Mouse (Mus musculus) kidney, adult 9 months (tissue): Measurements from ENCODE around the gene Ift80.
"Not testable (repeated sequence)": the region's sequence is repeated elsewhere in the genome, so short reads cannot be mapped to it uniquely, and the experiment has no call there.

Experiments used
- DNase-seq: peaks from one replicate; pipeline ENCODE4 v3.0.0; 2022

Gene Ift80

DNA sequence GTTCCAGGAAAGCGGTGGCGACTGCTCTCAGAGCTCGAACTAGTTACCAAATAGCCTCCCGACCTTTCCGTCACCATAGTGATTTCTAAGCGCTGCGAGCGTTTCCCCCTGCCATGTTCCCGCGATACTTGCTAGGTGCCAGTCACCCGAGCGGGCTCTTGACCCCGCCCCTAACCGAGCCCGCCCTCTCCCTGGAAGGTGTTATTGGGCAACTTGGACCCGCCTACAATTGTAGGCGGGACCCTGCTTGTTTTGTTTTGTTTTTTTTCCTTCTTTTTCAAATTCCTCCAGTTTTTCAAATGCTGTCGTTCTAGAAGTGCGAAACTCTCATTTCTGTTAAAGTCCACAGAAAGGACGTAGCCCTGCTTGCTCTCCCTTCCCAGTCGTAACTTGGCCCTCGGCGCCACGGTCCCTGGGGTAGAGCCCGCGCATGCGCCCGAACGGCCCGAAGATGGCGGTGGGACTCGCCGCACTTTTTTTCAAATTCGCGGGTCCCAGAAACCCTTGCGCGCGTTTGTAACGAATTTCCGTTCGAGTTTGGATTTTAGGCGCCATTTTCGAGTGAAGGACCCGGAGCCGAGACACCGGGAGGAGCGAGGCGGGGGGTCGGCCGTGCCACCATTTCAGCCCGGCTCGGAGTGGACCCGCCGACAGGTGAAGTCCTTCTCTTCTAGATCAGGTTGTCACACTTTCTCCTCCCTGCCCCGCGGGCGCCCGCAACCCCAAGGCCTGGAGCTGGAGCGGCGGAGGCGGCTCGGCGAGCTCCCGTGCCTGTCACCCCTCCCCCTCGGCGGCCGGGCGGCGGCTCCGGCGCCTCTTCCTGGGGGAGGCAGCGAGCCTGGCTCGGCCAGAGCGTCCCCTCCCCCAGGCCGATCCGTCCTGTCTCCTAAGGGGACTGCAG lies at the start of gene Ift80, which contains the start of gene Smc4:
TSS of gene Ift80 (minus strand) at position 134 of the 901 bp plus-strand sequence.
TSS of gene Smc4 (plus strand) at position 302 of the 901 bp plus-strand sequence.
- DNase-seq: peak; percentile 97

DNA sequence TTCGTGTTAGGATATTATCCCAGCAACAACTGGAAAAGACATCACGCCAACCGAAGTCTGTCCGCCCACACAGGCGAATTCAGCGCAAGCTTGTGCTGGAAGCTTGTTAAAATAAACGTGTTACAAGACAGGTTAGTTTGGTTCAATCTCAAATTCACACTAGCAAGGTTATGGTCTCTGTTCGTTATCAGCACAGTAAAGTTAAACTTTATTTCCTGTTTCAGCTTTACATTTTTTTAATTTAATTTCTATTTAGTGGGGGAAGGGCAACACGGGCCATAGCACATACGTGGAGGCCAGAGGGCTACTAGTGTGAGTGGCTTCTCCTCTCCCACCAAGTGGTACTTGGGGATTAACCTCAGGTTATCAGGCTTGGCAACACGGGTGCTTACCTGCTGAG lies 47.5 kb upstream of the Ift80 start:
- no peak for DNase-seq

DNA sequence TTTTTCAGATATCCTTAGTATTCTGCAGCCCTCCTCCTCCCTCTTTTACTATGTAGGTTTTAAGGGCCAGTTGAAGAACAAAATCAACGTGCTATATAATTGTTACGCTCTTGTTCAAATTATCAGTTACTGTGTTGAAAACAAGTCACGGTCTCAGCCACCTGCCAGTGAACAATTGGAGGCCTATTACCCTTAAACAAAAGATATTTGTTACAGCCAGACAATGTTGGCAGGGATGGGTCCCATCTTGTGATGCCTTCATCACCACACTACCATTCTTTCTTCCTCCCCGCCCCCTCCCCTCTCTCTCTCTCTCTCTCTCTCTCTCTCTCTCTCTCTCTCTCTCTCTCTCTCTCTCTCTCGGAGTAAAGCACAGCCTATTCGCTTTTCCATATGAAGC lies 44.6 kb upstream of the Ift80 start:
- no peak for DNase-seq

DNA sequence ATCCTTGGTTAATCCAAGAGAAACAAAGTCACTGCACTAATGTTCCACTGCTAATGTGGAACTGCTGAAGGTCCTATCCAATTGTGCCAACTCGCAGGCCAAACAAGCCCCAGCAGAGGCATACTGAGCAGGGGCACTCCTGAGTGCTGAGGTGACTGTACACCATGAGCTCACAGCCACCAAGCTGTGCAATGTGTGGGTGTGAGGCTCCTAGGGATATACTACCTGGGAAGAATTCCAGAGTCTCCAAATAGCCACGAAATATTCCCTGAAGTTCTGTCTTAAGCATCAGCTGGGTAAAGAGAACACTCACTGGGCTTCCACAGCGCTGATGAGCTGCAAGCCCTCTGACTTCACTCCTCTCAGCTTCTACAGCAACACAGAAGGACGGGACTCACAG lies 43.3 kb upstream of the Ift80 start:
- no peak for DNase-seq

DNA sequence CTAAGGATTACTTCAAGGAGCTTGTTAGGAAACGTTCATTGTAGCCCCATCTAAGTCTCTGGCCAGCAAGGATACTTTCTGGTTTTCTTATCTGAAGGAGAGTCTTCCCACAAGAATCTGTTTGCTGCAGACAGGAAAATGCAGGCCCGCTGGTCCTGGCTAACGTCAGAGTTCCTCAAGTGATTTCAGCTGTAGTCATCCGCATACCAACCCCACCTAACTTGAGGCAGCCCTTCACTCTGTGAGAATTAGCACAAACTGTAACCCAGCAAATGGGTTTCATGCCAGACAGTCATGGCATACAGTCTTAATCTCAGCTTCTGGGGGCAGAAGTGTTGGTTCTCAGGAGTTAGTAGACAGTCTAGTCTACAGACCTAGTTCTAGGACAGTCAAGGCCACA lies 42.1 kb upstream of the Ift80 start:
- DNase-seq: no peak

DNA sequence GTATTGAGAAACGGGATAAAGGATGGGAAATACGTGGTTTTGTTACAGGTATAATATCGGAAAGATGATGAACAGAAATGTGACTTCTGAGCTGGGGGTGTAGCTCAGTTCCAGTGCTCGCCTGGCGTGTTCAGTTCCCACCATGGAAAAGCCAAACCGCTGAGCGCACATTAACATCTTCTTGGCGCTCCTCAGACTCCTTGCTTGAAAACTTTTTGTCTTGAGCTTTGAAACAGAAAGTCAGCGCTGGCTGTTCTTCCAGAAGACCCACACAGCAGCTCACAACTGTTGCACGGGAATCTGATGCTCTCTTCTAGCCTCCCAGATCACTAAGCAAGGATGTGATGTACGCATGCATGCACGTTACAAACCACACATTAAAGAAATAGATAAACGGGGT lies 41.4 kb upstream of the Ift80 start:
- DNase-seq: no peak

DNA sequence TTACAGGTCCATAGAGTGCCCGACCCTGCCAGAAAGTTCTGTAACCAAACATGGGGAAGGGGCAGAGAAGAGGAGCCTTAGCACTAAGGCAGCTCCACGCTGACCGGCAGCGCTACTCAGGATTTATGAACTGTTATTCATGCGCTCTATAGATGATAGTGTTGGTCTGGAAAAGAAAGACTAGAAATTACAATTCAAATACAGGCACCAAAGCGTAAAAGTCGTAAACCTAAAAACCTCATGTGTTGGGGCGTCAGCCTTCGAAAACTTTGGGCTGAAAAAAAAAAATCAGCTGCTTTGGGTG lies 41.0 kb upstream of the Ift80 start:
- no peak for DNase-seq

DNA sequence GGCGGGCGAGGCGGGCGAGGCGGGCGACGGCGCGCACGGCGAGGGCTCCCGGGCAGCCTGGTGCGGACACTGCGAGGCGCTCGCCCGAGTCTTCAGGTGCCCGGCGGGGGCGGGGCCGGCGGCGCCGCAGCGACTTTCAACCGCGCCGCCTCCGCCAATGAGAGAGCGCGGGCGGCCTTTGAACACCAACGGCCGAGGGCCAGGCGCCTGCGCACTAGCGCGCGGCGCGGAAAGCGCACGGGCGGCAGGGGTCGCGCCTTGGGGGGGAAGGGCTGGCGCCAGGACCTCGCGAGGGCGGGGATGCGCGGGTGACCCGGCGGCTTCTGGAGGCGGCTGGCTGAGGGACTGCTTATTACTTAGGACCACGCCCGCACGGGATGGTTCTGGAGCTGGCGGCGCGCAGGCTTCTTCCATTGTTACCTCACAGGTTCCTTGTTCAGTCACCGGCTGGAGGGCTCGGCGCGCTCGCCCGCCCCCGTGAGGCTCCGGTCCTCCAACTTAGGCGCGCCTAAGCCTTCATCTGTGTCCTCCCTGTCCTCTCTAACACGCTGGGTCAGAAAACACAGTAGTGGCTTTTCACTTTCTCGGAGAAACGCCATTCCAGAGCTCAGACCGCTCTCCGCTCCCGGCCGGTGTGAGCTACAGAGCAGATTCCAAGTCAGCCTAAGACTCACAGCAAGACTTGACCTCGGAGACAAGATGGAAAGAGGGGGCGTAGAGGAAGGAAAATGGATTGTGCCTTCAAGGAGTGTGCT lies 40.5 kb upstream of the Ift80 start, which contains the start of gene Trim59:
TSS of gene Trim59 (minus strand) at position 111 of the 755 bp plus-strand sequence.
- peak; percentile 91 for DNase-seq

DNA sequence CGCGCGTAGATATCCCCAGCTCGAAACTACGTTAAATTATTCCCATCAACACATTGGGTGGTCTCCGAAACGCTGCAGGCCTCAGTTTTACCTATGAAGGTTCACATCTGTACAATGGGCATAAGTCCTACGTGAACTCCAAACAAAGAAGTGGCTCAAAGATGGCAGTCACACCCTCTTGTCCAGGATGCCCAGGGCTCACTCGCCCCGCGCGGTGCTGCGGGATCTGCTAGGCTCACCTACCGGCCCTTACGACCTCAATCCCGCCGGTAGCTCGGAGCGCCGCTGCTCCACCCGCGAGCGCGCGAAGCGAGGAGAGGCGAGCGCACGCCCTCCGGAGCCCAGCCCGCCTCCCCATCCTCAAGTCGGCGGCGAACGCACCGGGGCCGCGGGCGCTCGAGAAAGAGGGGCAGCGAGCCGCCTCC lies 39.8 kb upstream of the Ift80 start:
- DNase-seq: no peak

DNA sequence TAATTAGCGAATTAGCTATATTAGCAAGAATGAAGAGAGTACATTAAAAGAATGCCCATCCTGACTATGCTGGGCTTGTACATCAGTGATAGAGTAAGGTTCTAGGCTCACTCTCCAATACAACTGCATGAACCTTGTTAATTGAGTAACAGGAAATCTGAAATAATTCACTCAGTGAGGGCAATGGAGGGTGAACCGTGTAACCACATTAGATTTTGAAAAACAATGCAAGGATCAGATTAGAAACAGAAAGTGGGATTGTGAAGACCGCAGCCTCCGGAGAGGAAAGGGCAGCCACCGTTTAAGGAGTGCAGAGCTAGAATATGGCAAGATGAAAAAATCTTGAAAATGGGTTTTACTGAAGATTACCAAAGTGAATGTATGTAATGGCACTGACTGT lies 36.9 kb upstream of the Ift80 start:
- no peak for DNase-seq

DNA sequence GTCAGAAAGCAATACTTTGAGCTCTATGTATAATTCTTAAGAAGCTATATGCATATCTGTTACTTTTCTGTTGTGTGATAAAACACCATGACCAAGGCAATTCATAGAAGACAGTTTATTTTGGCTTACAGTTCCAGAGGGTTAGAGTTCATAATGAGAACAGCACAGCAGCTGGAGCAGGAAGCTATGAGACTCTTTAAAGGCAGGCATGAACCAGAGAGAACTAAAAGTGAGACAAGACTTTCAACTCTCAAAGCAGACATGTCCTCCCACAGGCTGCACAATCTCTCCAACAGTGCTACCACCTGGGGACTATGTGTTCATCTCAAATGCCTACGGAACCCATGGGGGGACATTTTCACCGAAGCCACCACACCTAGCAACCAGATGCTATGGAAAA lies 35.7 kb upstream of the Ift80 start:
- no peak for DNase-seq

DNA sequence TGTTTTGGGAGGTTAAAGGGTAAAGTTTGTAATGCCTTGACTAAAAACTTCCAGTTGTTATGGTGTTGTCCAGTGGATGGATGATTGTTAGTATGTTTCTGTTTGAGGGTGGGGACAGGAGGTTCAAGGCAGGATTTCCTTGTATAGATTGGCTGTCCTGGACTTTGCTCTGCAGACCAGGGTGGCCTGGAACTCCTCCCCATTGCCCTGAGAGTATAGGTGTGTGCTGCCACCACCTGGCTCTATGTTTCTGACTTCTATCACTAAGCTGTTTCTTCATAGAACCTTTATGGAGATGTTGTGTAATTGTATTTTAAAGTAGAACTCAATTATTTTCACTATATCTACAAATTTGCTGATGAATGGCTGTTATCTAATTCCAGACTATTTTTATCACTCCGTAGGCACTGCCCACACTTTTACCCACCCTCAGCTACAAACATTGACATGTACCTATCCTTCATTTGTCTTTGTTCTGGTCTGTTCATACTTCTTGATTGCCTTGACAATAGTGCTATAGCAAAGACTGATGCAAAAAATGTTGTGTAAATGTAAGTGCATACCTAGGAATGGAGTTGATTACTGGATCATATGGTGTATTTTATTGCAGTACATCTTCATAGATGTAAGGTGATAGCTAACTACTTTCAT lies 21.9 kb upstream of the Ift80 start:
- no peak for DNase-seq

DNA sequence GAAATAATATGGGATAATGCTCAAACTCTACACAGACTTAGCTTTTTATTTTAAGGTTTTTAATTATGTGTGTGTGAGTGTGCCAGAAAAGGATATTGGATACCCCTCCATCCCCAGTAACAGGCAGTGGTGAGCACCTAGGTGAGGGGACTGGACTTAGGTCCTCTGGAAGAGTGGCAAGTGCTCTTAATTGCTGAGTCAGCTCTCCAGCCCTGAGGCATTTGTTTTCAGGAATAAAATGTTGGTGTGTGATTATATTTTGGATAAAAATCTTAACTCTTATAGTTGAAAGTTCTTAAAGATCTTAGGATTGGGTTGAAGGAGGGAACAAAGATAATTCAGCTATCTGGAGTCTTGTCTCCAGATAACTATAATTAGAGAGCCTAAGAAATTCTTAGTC lies 16.4 kb upstream of the Ift80 start:
- no peak for DNase-seq

DNA sequence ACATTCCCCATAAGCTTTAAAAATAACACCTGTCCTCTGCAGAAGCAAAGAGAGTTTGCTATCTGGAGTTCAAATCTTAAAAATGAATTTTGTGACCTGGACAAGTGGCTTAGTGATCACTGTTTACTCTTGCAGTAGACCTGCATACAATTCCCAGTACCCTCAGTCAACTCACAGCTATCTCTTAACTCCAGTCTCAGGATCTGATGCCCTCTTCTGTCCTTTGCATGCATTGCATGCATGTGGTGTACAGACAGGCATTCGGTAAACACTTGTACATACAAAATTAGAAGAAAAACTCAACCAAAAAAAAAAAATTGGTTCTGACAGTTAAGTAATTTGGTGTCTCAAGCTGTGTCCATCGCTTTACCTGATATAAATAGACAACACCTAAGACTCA lies 15.9 kb upstream of the Ift80 start:
- DNase-seq: no peak

DNA sequence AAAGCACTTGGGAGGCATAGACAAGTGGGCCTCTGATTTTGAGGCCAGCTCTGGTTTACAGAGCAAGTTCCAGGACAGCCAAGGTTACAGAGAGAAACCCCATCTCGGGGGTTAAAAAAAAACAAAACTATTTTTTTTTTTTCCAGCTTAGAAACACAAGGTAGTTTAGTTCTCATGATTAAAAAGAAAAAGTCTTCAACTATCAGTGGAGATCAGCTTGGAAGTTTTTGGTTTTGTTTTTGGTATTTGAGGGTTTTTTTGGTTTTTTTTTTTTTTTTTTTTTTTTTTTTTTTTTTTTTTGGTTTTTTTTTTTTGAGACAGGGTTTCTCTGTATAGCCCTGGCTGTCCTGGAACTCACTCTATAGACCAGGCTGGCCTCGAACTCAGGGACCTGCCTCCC lies 14.3 kb upstream of the Ift80 start:
- DNase-seq: not testable (repeated sequence)

DNA sequence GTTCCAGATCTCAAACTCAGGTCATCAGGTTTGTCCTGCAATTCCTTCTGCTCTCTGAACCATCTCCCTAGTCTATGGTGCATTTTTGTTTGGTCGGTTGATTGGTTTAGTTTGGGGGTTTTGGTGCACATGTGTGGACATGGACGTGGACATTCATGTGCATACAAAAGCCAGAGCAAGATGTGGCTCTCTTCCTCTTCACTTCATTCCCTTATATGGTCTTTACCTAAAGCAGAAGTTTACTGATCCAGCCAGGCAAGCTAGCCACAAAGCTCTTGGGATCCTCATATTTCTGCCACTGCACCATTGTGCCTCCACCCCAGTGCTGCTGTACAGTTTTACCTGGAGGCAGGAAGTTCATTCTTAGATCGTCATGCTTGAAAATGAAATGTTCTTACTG lies 12.8 kb upstream of the Ift80 start:
- DNase-seq: no peak

DNA sequence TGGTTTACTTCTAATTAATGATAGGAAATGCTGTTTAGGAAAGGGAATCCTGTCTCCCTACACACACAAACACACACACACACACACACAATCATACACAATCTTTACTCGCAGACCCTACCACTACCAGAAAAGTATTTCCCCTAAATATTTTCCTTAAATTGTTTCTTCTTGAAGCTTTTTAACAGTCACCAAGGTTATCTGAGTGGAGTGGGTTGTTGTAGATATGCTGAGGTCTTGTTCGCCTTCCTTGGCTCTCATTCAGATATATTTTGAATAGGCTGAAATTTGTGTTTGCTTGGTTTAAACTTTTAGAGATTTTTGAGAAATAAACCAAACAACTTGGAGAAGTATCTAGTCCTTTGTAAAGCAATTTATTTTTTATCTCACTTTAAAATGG lies 4.5 kb upstream of the Ift80 start:
- no peak for DNase-seq

DNA sequence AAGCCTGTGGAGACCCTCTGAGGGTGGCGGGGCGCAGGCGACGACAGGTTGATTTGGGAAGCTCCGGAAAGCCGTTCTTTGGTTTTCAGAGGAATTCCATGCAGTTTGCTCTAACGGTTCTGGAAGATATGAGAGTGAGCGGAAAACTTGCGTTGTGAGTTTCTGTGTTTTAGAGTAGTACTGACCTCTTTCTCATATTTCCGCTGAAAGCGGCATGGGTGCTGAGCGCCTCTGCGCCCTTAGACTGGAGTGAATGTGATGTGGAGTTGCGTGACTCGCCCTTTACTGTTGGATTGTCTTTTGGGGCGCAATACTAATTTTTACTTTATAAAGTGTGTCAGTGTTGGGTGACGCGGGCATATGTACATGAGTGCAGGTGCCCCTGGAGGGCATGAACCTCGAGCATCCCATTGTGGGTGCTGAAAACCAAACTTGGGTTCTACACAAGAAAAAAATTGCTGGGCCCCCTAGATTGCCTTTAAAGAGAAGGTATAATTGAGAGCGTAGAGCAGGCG lies 1.9 kb upstream of the Ift80 start:
- DNase-seq: peak; percentile 8

DNA sequence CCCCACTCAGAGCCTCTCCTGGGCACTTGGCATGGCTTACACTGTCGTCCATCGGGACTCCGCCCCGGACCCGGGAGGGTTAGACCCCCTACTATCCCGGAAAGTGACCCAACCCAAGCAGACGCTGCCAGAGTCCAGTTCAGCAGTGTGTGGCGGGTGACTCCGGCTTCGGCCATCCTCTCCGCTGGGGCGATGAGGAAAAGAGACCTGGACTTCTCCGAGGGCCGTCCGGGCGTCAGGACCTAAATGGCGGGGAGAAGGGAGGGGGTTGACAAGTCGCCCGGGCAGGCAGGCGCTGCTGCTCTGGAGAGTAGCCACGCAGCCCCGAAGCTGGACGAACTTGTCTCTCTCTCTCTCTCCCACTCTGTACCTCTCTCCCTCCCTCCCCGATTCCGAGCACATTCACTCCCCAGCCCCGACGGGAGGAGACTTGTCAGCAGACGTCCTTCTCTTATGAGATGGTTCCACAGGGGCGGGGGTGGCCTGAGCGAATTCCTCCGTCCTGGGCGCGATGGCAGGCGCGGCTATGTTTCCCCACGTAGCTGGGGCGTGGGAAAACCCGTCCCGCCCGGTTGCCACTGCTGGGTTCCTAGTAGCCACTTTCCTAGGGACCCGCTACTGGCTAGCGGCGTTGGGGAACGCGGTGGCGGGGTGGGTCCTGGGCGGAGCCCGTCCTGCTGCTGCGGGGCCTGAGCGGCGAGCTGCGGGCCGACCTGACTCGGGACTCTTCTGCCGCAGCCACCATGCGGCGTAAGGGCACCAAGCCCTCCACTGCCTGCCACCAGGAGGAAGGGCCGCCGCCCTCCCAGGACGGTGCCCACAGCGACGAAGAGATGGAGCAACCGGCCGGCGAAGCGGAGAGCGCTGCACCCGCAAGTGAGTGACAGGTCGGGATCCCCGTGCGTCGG lies 1.2 kb upstream of the Ift80 start:
- DNase-seq: peak; percentile 52

DNA sequence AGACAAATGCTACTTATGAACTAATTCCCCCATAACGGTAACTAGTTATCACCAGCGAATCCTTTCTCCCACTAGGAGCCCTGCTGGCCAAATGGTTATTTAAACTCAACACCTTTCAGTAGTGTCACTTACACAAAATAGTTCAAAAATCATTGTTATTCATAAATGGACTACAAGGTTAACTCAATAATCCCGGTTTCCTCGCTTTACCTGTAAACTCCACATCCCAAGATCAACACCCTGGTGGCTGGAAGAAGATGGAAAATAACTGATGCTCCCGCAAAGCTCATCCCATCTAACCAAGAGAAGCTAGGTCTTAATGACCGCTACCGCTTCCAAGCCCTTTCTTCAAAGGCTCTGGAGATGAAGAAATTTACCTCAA lies 324 bp downstream of the Ift80 start:
- DNase-seq: no peak

DNA sequence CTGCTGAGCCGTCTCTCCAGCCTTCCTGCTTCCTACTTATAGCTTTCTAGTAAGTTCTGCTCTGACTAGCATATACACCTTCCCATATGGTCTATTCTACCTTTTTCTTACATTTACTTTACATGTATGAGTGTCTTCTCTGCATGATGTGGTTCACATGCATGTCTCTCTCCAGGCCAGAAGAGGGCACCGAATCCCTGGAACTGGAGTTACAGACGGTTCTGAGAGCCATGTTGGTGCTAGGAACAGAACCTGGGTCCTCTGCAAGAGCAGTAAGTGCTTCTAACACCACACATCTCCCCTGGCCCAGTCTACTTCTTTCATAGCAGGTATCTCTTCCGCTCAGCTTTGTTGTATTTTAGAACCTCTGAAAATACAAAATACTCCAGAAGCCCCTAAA lies 1.6 kb downstream of the Ift80 start:
- DNase-seq: no peak

DNA sequence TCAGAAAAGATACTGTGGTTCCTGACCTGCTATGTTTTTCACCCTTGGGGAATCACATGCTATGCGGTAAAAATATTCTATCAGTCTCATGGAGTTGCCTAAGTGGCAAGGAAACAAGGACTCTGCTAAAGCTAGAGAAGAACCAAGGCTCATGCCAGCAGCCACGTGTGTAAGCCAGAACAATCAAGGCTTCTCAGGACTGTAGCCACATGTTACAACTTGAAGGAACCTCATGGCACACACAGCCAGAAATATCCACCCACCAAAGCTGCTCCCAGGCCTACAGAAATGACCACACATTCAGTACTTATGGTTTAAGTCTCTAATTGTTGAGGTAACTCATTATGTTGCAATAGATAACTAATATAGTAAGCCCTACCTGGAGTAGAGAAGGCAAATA lies 17.8 kb downstream of the Ift80 start:
- DNase-seq: no peak
